Mouse (Mus musculus): ENCODE results near the gene Sema6d. TPM values are rescaled to one million over a fixed set of nuclear protein-coding genes. Genes with fewer than 3 reads are reported as not detected.
"Not testable (repeated sequence)": the region's sequence is repeated elsewhere in the genome, so short reads cannot be mapped to it uniquely, and the experiment has no call there.

The Sema6d gene
- total RNA-seq, 1 experiment from 2014 or later: not detected

GRCm38 (mm10) chr2:124264309-124264708, 174.5 kb downstream of the Sema6d start:
- no peak for ATAC-seq (ENCODE audit: extremely low read depth, insufficient number of reproducible peaks, low FRiP score, poor library complexity, severe bottlenecking)

DNA sequence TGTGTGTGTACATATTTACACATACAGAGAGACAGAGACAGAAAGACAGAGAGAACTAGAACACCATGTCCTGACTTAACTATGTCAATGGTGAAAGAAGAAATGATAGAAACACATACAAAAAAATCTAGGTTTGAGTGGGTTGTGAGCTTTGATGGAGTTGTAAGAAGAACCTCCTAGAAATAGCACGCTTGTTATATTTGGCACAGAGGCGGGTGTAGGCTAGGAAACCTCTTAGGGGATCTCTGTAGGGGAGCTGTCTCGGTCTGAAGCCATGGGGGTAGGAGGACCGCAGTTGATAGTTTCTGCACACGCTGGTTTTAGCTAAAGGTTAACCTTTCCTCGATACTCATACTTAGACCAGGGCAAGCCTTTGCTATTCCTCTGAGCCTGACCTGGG, 181.4 kb downstream of the Sema6d start:
- no peak for ATAC-seq (ENCODE audit: extremely low read depth, insufficient number of reproducible peaks, low FRiP score, poor library complexity, severe bottlenecking)

- no peak for ATAC-seq (ENCODE audit: extremely low read depth, insufficient number of reproducible peaks, low FRiP score, poor library complexity, severe bottlenecking)
These were observed 187.7 kb downstream of the Sema6d start for GRCm38 (mm10) chr2:124277492-124277891.

DNA sequence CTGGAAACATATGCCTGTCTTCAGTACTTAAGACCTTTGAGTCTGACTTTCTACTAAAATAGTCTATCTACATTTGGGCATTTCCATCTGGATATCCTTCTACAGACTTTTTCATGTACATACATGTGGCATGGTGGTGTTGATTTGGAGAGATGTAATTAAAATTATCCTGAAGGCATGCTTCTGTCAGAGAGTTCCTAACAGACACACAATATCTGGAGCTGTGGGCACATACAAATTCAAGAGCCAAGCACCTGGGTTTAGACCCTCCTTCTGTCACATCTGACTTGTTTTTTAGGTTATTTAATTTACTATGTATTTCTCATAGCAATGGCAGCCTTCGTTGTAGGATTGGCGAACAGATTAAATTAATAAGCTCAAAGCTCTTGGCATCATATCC, 195.3 kb downstream of the Sema6d start:
- no peak for ATAC-seq (ENCODE audit: extremely low read depth, insufficient number of reproducible peaks, low FRiP score, poor library complexity, severe bottlenecking)

GRCm38 (mm10) chr2:124289356-124289755, 199.6 kb downstream of the Sema6d start:
- ATAC-seq (ENCODE audit: extremely low read depth, insufficient number of reproducible peaks, low FRiP score, poor library complexity, severe bottlenecking): no peak

DNA sequence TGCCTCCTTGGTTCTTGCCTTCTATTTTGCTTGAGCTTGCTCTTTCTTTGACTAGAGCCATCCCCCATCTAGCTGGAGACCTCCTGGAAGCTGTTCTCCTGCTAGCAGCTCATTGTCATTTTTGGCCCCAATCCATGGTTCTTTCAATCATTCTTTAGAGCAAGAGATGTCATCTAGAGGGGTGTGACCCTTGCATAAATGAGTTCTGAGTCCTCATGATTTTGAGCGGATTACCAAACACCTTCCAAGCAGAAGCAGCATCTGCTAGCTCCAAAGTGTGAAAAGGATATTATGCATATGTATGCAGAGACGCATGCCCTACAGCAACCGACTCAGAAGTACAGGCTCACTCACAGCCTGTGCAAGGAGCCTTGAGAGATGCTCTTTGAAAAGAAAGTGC, 201.4 kb downstream of the Sema6d start:
- ATAC-seq (ENCODE audit: extremely low read depth, insufficient number of reproducible peaks, low FRiP score, poor library complexity, severe bottlenecking): no peak

DNA sequence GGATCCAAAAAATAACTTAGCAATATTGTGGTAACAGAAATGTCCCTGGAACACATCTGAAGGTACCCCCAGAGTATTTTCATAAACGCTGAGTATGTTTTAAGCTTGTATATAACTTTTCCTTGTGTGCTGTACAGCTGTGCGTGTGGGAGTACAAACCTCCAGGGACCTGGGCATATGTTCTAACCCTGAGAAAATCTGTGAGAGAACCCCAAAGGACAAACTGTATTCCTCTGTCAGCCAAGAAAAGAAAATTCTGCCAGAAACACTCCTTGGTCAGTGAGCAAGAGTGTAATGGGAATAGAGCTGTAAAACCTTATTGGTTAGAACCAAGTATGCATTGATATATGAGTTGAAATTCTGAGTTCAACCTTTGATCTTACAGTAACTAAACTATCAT, 203.8 kb downstream of the Sema6d start:
- no peak for ATAC-seq (ENCODE audit: extremely low read depth, insufficient number of reproducible peaks, low FRiP score, poor library complexity, severe bottlenecking)

GRCm38 (mm10) chr2:124298351-124298750, 208.6 kb downstream of the Sema6d start:
- ATAC-seq (ENCODE audit: extremely low read depth, insufficient number of reproducible peaks, low FRiP score, poor library complexity, severe bottlenecking): no peak

DNA sequence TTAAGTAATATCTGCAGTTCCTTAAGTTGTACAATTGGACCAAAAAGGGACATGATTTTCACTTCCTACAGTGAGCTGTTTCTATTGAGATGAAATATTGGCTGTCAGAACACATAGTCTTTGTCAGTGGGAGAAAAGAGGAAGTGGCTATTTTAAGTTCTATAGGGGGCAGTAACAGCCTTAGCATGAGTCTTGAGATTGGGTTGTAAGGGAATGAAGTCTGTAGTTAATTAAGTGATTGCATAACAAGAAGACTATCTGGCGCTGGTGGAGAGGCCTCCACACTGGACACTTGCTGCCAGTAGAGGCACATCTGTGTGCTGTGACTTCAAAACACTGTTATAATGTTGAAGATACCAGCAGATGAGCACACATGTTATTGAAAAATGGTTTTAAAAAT, 209.1 kb downstream of the Sema6d start:
- ATAC-seq (ENCODE audit: extremely low read depth, insufficient number of reproducible peaks, low FRiP score, poor library complexity, severe bottlenecking): no peak

DNA sequence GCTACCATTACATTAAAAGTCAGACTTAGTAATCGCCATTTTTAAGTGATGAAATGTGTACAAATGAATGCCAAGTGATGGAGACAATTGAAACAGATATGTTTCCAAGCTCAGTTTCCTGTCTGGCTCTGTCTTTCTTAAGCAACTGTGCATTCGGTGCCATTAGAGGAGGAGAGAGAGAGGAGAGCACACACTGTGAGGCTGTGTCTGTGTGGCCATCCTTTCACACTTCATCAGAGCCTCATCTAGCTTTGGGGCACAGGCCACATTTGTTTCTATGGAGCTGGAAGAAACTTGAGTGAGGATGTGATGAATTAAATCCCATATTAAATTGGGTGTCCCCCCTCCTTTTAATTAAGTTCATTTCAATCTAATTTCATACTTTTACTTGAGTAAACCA, 218.8 kb downstream of the Sema6d start:
- no peak for ATAC-seq (ENCODE audit: extremely low read depth, insufficient number of reproducible peaks, low FRiP score, poor library complexity, severe bottlenecking)

DNA sequence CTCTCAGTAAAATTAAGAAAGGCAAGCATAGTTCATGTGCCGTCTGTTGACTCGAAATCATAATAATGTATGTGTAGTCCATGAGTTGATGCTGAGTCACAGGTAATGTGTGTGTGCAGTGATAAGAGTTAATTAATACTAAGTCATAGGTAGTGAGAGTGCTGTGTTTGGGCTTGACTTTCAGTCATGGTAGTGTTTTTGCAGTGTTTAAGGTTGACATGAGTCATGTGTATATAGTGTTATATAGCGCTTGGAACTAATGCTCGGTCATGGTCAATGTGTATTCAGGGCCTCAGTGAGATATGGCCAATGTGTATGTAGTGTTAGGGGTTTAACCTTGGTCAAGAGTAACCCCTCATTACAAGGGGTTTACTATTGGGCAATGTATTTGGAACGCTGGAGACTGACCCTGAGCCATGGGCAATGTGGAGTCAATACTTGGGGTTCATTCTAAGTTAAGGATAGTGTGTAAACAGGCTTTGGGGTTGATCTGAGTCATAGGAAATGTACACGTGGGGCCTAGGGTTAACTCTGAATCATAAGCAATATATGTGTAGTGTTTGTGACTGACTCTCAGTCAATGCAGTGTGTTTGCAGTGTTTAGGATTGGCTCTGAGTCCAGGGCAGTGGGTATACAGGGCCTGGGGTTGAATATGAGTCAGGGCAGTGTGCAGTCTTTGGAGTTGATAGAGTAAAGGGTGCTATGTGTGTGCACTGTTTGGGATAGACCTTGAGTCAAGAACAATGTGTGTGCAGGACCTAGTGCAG, 219.8 kb downstream of the Sema6d start:
- no peak for ATAC-seq (ENCODE audit: extremely low read depth, insufficient number of reproducible peaks, low FRiP score, poor library complexity, severe bottlenecking)

DNA sequence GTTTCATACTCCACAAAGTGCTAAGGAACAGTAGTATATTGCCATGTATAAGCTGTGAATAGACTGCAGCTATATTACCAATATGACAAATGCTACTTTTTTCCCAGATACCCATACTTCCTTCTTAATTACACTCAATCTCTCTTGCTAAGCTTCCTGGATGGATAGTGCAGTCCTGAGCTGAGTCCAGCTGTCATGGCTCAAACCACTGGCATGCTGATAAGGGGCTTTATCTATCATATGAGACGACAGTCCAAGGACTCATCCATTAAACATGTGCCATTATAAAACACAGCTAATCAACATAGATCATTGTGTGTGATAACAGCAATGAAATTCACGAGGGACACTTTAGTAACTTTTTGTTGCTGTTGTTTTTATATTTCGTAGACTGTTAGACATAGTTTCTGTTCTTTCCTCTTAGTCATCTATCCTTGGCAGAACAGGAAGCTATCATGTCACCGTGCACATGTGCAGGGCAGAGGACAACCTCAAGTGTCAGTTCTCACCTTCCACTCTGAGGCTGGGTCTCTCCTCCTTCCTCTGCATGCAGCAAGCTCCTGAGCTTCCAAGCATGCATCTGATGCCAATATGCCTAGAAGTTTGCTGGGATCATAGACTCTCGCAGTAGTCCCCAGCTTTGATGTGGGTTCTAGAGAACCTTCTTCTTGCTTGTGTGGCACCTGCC, 232.9 kb downstream of the Sema6d start:
- no peak for ATAC-seq (ENCODE audit: extremely low read depth, insufficient number of reproducible peaks, low FRiP score, poor library complexity, severe bottlenecking)

- no peak for ATAC-seq (ENCODE audit: extremely low read depth, insufficient number of reproducible peaks, low FRiP score, poor library complexity, severe bottlenecking)
These were observed 234.4 kb downstream of the Sema6d start for GRCm38 (mm10) chr2:124324107-124324724.

DNA sequence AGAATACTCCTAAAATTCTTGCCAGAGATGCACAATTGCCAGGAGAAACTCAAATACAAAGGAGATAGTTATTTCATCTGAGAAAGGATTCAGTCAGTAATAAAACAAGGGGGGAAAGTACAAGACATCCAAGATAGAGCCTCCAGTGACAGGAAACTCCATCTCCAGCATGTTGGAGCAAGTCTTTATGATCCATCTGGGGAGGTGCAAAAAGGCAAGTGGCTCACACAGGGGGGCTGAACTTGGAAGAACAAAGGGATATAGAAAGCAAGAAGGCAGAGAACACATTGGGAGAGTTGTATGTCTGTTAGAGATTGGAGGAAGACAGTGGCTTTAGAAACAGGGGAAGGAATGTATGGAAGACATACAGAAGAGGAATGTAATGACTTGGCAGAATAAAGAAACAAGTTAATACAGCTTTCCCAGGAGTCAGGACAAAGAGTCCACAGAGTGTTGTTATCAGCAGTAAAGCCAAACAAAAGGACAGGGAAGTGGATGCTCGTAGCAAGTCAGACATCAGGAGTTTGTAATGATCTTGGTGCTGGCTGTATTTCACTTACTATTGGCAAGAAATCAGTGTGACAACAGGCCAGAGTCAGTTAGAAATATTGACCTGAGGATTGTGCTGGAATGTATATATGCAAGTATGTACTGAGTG, 239.8 kb downstream of the Sema6d start:
- ATAC-seq (ENCODE audit: extremely low read depth, insufficient number of reproducible peaks, low FRiP score, poor library complexity, severe bottlenecking): no peak

GRCm38 (mm10) chr2:124332890-124333289, 243.1 kb downstream of the Sema6d start:
- no peak for ATAC-seq (ENCODE audit: extremely low read depth, insufficient number of reproducible peaks, low FRiP score, poor library complexity, severe bottlenecking)

DNA sequence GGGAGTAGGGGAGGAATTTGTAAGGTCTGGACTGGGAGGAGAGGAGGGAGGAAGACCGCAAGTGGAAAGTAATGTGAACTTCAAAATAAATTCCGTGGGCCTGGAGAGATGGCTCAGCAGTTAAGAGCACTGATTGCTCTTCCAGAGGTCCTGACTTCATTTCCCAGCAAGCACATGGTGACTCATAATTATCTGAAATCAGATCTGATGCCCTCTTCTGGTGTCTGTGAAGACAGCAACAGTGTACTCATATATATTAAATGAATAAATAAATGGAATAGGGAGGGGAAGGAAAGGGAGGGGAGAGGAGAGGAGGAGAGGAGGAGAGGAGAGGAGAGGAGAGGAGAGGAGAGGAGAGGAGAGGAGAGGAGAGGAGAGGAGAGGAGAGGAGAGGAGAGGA, 244.9 kb downstream of the Sema6d start:
- not testable (repeated sequence) for ATAC-seq (ENCODE audit: extremely low read depth, insufficient number of reproducible peaks, low FRiP score, poor library complexity, severe bottlenecking)

GRCm38 (mm10) chr2:124338296-124338695, 248.5 kb downstream of the Sema6d start:
- no peak for ATAC-seq (ENCODE audit: extremely low read depth, insufficient number of reproducible peaks, low FRiP score, poor library complexity, severe bottlenecking)

DNA sequence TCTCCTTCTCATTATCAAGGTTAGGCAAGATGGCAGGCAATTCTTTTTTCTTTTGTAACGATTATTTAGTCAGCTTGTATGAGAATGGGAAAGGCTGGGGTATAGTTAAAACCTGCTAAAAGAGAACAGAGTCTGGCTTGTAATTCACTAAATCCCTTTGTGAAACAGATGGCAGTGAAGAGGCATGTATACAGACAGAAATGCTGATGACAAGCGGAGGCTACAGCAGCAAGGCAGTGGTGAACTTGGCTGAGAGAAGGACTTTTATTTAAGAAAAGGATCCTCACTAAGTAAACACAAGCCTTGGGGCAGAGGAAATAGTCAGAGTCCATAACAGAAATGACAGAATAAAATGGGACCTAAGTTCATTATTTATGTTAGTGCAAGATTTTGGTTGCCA, 264.4 kb downstream of the Sema6d start:
- no peak for ATAC-seq (ENCODE audit: extremely low read depth, insufficient number of reproducible peaks, low FRiP score, poor library complexity, severe bottlenecking)

DNA sequence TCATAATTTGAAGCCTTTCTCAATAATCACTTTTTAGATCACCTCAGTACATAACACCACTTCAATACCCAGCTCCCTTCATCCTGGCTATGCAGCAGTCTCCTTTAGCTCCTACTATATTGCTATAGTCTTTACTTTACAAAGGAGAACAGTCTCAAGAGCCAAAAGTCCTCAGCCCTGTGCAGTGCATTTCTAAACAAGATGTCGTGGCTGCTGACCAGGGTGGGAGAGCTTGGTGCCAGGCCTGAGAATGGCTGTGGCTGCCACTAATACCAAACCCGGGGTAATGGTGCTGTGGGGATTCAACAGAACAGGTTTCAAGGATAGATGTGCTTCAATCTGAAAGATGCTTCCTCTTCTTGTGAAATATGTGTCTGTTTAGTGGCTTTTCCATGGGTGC, 264.9 kb downstream of the Sema6d start:
- ATAC-seq (ENCODE audit: extremely low read depth, insufficient number of reproducible peaks, low FRiP score, poor library complexity, severe bottlenecking): no peak

DNA sequence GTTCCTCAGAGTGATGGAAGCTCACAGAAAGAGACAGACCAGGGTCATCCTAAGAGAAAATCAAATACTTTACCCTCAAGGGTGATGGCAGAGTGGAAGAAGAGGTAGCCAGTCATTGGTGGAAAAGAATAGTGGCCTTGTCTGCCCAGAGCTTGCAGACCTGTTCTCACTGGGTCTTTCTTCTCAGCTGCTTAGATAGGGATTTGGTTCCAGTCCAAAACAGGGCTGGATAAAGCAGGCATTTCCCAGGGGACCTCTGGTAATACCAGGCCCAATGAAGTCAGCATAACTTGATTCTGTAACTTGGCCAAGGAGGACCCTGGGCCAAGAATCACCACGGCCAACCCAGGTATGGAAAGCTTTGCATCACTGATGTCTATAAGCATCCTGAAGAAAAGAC, 279.5 kb downstream of the Sema6d start:
- no peak for ATAC-seq (ENCODE audit: extremely low read depth, insufficient number of reproducible peaks, low FRiP score, poor library complexity, severe bottlenecking)
